Mouse (Mus musculus): Measurements from ENCODE around the gene Cdh23. TPM values are rescaled to one million over a fixed set of nuclear protein-coding genes. Genes with fewer than 3 reads are reported as not detected.
"Not testable (repeated sequence)": the region's sequence is repeated elsewhere in the genome, so short reads cannot be mapped to it uniquely, and the experiment has no call there.

Cdh23 gene
- 0.16 and 0.41 TPM in 2 replicates for polyA plus RNA-seq (2016; fragmentation: Nextera tagmentation; extraction: Ambion mirVana)

DNA sequence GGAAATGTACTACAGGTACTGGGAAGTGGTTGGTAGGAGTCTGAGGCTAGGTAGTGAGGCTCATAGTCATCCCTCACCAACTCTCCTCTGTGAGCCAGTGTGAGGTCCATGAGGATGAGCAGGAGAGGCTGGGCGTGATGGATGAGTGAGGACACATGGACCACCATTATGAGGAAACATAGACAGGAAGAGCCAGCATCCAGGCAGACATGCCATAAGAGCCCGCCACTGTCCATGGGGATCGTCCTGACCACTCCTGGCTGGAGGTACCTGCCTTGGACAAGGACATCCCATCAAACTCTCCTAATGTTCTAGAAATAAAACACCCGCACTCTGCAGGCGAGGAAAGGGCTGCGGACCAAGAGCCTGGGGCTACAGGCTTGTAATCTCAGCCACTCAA is at the start of gene Cdh23:
Cdh23 (minus strand) TSS at position 101 of the 400 bp plus-strand sequence.
- WGBS = 88% methylated on average over 6 of the region's 6 CpGs
- Histone ChIP-seq H3K4me3 (no peak within 1 kb of the TSS), H3K36me3 (no peaks in the 10 kb centered on the region), H3K27me3 (ENCODE audit: insufficient read depth, poor library complexity, severe bottlenecking) (peaks cover 15% of the 10 kb centered on the region; the same call in 1 of the 2 replicates), H3K27ac (no peak within 1 kb of the TSS), H3K9me3 (no peaks in the 10 kb centered on the region), H3K4me1 (replicated peaks) (no peaks in the 10 kb centered on the region)
- DNase-seq (ENCODE audit: low spot score) = no peak

- H3K36me3 ChIP-seq = 0 out of 2 replicates have a peak, but pooled peaks cover 5% of the 10 kb centered on the region
- H3K27ac ChIP-seq = no peak overlapping the region
- no peaks in the 10 kb centered on the region for H3K9me3 ChIP-seq
- H3K27me3 ChIP-seq (ENCODE audit: insufficient read depth, poor library complexity, severe bottlenecking) = no peaks in the 10 kb centered on the region
- H3K4me3 ChIP-seq = no peak overlapping the region
- no peak for DNase-seq (ENCODE audit: low spot score)
- H3K4me1 ChIP-seq (replicated peaks) = peaks cover 34% of the 10 kb centered on the region
- WGBS = 92% methylated on average over 14 of the region's 14 CpGs
Measured at GRCm38 (mm10) chr10:60744543-60745290, 48.4 kb upstream of the Cdh23 start.

DNA sequence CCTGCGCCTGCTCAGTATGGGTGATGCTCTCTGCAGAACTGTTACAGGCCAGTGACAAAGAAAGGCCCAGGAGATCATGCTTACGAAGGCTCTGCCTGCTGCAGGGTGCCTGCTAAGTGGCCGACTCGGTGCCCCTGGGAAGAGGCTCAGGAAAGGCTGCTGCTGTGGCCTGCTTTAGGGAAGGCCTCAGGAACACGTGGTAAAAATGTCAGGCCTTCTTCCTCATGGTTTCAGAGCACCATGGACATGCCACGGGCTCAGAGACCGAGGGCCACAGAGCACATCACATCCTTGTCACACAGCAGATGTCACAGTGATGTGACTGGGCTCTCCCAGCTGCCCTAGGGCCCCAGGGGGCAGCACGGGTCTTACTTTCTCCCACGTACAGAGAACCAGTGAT is 47.4 kb upstream of the Cdh23 start:
- 0 out of 2 replicates have a peak, but pooled peaks cover 4% of the 10 kb centered on the region for H3K36me3 ChIP-seq
- 63% methylated on average over 9 of the region's 9 CpGs for WGBS
- H3K4me3 ChIP-seq = no peak overlapping the region
- DNase-seq (ENCODE audit: low spot score) = no peak
- H3K27me3 ChIP-seq (ENCODE audit: insufficient read depth, poor library complexity, severe bottlenecking) = no peaks in the 10 kb centered on the region
- H3K4me1 ChIP-seq (replicated peaks) = peaks cover 33% of the 10 kb centered on the region
- H3K9me3 ChIP-seq = no peaks in the 10 kb centered on the region
- peak overlapping the region; percentile 66 for H3K27ac ChIP-seq

GRCm38 (mm10) chr10:60742942-60743341 is 46.7 kb upstream of the Cdh23 start:
- Histone ChIP-seq H3K4me1 (replicated peaks) (peaks cover 26% of the 10 kb centered on the region), H3K36me3 (no peaks in the 10 kb centered on the region), H3K27me3 (ENCODE audit: insufficient read depth, poor library complexity, severe bottlenecking) (no peaks in the 10 kb centered on the region), H3K9me3 (no peaks in the 10 kb centered on the region), H3K27ac (no peak overlapping the region), H3K4me3 (no peak overlapping the region)
- no peak for DNase-seq (ENCODE audit: low spot score)
- WGBS = 83% methylated on average over 6 of the region's 6 CpGs

DNA sequence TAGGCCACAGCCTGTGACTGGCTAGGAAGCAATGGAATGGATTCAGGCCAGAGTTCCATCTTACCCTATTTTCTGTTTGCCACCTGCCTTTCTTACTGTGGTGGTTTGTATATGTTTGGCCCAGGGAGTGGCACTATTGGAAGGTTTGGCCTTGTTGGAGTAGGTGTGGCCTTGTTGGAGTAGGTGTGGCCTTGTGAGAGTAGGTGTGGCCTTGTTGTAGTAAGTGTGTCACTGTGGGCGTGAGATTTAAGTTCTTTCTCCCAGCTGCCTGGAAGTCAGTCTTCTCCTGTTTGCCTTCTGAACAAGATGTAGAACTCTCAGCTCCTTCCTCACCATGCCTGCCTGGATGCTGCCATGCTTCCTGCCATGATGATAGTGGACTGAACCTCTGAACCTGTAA is 46.0 kb upstream of the Cdh23 start:
- not testable (repeated sequence) for DNase-seq (ENCODE audit: low spot score); H3K9me3 ChIP-seq; H3K36me3 ChIP-seq; H3K27me3 ChIP-seq (ENCODE audit: insufficient read depth, poor library complexity, severe bottlenecking); H3K4me3 ChIP-seq; H3K27ac ChIP-seq
- WGBS = 82% methylated on average over 1 of the region's 1 CpGs
- peaks cover 24% of the 10 kb centered on the region; the same call in 1 of the 2 replicates for H3K4me1 ChIP-seq (replicated peaks)

DNA sequence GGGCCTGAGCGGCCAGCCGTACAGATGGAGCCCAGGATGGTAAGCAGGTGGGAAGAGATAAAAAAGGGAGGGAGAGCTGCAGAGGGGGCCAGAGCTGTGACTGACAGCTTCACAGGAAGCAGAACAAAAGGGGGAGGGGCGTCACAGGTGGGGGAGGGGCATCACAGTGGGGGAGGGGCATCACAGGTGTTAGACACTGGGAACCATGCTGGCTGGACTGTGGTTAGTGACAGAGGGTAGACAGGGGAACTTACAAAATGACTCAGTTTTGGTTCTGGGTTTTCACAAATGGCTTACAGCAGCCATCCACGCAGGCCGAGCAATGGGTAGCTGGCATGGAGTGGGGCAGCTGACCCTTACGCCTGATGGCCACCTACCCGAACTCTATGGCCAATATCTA is 45.1 kb upstream of the Cdh23 start:
- DNase-seq (ENCODE audit: low spot score) = no peak
- Histone ChIP-seq H3K27ac (no peak overlapping the region), H3K9me3 (no peaks in the 10 kb centered on the region), H3K4me1 (replicated peaks) (peaks cover 18% of the 10 kb centered on the region; the same call in 1 of the 2 replicates), H3K27me3 (ENCODE audit: insufficient read depth, poor library complexity, severe bottlenecking) (no peaks in the 10 kb centered on the region), H3K36me3 (peaks cover 5% of the 10 kb centered on the region; the same call in 1 of the 2 replicates), H3K4me3 (no peak overlapping the region)
- 80% methylated on average over 7 of the region's 7 CpGs for WGBS

DNA sequence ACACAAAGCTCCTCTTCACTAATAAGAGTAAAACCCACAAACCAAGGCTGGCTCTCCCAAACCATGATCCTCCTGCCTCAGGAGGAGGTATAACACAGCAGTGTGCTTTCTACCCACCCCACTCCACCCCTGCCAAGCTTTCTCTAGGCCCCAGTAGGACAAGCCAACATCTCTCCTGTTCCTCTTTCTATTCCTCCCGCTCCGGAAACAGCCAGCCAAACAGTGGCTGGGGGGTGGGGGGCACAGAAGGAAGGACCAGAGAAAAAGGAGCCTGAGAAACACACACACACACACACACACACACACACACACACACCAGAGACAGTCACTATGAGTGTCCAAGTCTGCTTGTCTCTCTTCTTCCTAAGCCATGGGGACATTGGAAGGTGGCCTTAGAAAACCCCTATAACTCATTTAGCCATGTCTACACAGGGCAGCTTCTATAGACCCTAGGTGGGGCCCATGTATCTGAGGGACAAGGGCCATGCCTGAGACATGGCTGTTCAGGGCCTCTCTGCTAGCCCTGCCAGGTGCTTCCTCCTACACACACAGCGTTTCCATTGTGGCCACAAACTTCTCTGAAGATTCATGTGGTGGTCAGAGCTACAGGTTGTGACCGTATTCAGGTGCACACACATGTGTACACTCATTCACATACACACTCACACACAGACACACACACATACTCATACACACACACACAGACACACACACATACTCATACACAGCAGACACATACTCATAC is 43.5 kb upstream of the Cdh23 start:
- no peak overlapping the region for H3K27ac ChIP-seq
- H3K36me3 ChIP-seq = peaks cover 6% of the 10 kb centered on the region; the same call in 1 of the 2 replicates
- WGBS = 86% methylated on average over 4 of the region's 4 CpGs
- peaks cover 16% of the 10 kb centered on the region; the same call in 1 of the 2 replicates for H3K4me1 ChIP-seq (replicated peaks)
- DNase-seq (ENCODE audit: low spot score) = no peak
- H3K9me3 ChIP-seq = no peaks in the 10 kb centered on the region
- H3K27me3 ChIP-seq (ENCODE audit: insufficient read depth, poor library complexity, severe bottlenecking) = no peaks in the 10 kb centered on the region
- no peak overlapping the region for H3K4me3 ChIP-seq

DNA sequence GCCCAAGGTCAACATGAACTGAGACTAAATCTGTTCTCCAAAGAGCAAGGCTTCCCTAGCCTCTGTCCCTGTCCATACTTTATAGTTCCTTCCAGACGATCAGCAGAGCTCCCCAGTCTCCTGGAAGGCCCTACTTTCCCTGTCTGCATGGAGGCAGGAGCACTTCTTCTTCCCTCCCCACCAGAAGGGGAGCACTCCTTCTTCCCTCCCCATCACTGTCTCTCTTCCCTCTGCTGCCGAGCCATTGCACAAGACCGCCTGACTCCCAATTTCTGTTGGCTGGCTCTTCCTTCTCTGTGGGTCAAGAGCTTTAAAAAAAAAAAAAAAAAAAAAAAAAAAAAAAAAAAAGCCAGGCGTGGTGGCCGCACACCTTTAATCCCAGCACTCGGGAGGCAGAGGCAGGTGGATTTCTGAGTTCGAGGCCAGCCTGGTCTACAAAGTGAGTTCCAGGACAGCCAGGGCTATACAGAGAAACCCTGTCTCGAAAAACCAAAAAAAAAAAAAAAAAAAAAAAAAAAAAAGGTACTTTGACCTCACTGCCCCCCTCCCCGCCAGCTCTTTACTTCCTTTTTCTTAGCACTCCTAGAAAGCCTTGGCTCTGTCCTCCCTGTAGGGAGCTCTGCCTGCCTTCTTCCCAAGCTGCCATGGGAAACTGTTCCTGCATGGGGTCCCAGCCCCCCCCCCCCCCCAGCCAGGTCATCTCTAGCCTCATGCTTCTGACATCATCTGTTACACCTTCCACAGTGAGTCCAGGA is 41.8 kb upstream of the Cdh23 start:
- 78% methylated on average over 8 of the region's 9 CpGs for WGBS
- no peaks in the 10 kb centered on the region for H3K9me3 ChIP-seq
- DNase-seq (ENCODE audit: low spot score) = no peak
- peaks cover 17% of the 10 kb centered on the region for H3K4me1 ChIP-seq (replicated peaks)
- no peaks in the 10 kb centered on the region; the same call in 1 of the 2 replicates for H3K27me3 ChIP-seq (ENCODE audit: insufficient read depth, poor library complexity, severe bottlenecking)
- H3K27ac ChIP-seq = 0 out of 2 replicates have a peak overlapping the region, but pooled peaks have one; percentile 0
- no peak overlapping the region for H3K4me3 ChIP-seq
- peaks cover 6% of the 10 kb centered on the region; the same call in 1 of the 2 replicates for H3K36me3 ChIP-seq

DNA sequence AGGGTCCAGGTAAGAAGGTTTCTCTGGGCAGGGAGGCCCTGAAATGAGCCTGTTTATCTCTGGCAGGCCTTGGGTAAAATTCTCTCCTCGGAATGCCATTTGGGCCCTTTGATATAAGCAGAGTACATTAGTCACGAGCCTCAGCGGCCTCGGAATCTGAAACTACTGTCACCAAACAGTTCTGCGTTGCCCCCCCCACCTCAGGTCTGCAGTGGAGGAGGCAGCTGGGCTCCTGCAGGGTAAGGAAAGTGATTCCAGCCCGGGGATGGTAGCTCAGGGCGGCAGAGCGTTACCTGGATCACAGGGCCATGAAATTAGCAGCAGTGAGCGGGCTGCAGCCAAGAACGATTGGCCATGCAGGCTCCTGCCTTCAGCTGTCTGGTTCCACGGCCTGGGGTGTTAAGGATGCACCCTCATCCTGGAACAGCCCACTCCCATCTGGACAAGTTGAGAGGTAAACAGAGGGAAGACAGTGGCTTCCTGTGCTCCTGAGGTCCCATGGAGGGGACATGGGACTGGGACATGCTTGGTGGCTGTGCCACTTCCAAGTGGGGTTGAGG is 41.0 kb upstream of the Cdh23 start:
- peaks cover 24% of the 10 kb centered on the region for H3K4me1 ChIP-seq (replicated peaks)
- 0 out of 2 replicates have a peak overlapping the region, but pooled peaks have one; percentile 0 for H3K27ac ChIP-seq
- H3K36me3 ChIP-seq = peaks cover 6% of the 10 kb centered on the region; the same call in 1 of the 2 replicates
- H3K9me3 ChIP-seq = no peaks in the 10 kb centered on the region
- H3K4me3 ChIP-seq = no peak overlapping the region
- DNase-seq (ENCODE audit: low spot score) = no peak
- no peaks in the 10 kb centered on the region; the same call in 1 of the 2 replicates for H3K27me3 ChIP-seq (ENCODE audit: insufficient read depth, poor library complexity, severe bottlenecking)
- WGBS = 67% methylated on average over 11 of the region's 11 CpGs

DNA sequence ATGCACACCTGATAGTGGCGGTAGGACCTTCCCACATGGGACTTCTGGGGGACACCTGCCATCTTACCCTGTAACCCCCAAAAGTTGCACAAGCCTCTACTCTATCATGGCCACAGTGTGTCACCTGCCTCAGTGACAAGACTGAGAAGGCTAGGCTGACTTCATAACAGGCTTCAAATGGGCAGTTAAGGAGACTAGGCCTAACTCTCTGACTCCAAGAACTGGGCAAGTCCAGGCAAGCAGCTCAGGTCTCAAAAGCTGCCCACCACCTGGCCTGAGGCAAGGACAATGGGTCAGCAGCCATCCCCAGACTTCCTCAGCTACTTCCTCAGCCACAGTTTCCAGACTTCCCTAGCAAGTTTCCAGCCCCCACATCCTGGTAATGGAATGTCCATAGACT is 39.4 kb upstream of the Cdh23 start:
- no peak overlapping the region for H3K4me3 ChIP-seq
- 100% methylated on average over 1 of the region's 1 CpGs for WGBS
- no peak for DNase-seq (ENCODE audit: low spot score)

GRCm38 (mm10) chr10:60733471-60733870 is 37.2 kb upstream of the Cdh23 start:
- H3K27me3 ChIP-seq (ENCODE audit: insufficient read depth, poor library complexity, severe bottlenecking) = no peaks in the 10 kb centered on the region; the same call in 1 of the 2 replicates
- H3K36me3 ChIP-seq = peaks cover 6% of the 10 kb centered on the region; the same call in 1 of the 2 replicates
- peaks cover 26% of the 10 kb centered on the region for H3K4me1 ChIP-seq (replicated peaks)
- no peaks in the 10 kb centered on the region for H3K9me3 ChIP-seq
- no peak overlapping the region for H3K27ac ChIP-seq
- WGBS = 77% methylated on average over 8 of the region's 8 CpGs
- no peak for DNase-seq (ENCODE audit: low spot score)
- H3K4me3 ChIP-seq = no peak overlapping the region

More for the DNA sequence above, 39.4 kb upstream of the Cdh23 start:
- H3K27ac ChIP-seq = no peak overlapping the region
- peaks cover 6% of the 10 kb centered on the region; the same call in 1 of the 2 replicates for H3K36me3 ChIP-seq
- H3K27me3 ChIP-seq (ENCODE audit: insufficient read depth, poor library complexity, severe bottlenecking) = no peaks in the 10 kb centered on the region; the same call in 1 of the 2 replicates
- peaks cover 26% of the 10 kb centered on the region for H3K4me1 ChIP-seq (replicated peaks)
- no peaks in the 10 kb centered on the region for H3K9me3 ChIP-seq

GRCm38 (mm10) chr10:60732397-60732861 is 36.1 kb upstream of the Cdh23 start:
- H3K4me1 ChIP-seq (replicated peaks) = peaks cover 28% of the 10 kb centered on the region
- peak overlapping the region; percentile 73 for H3K27ac ChIP-seq
- peaks cover 6% of the 10 kb centered on the region; the same call in 1 of the 2 replicates for H3K36me3 ChIP-seq
- WGBS = 42% methylated on average over 2 of the region's 2 CpGs
- no peak overlapping the region for H3K4me3 ChIP-seq
- no peaks in the 10 kb centered on the region; the same call in 1 of the 2 replicates for H3K27me3 ChIP-seq (ENCODE audit: insufficient read depth, poor library complexity, severe bottlenecking)
- no peaks in the 10 kb centered on the region for H3K9me3 ChIP-seq
- no peak for DNase-seq (ENCODE audit: low spot score)

All from hindbrain, embryonic 10.5 days (tissue).